ENCODE assay signal across 8 mouse cellular contexts in genomic region chr4:41677006-41677629, GRCm38 (mm10). TPM values are rescaled to one million over a fixed set of nuclear protein-coding genes. Genes with fewer than 3 reads are reported as not detected.
DNase-seq lines count a peak whose midpoint lies in the region; ATAC-seq and TF ChIP-seq lines count a peak whose summit lies in the region.

No protein-coding gene starts in this region.

- H3K4me1 ChIP-seq in forebrain, embryonic 15.5 days: peaks cover 82% of the 10 kb centered on the region

- no peaks in the 10 kb centered on the region for H3K9me3 ChIP-seq in forebrain, embryonic 15.5 days

- H3K4me2 ChIP-seq in forebrain, embryonic 15.5 days (replicated peaks): no peak overlapping the region

- no peak for TF ChIP-seq CTCF in brain, embryonic 14.5 days (IDR thresholded peaks at IDR 0.05; ENCODE audit: borderline replicate concordance, extremely low read depth, insufficient read depth, insufficient read length)

- DNase-seq in layer of hippocampus, adult 9-11 months: peak; percentile 50
- DNase-seq in layer of hippocampus, postnatal 25 days (ENCODE audit: extremely low spot score in 1 of 2, low spot score in 1 of 2): no peak
- peak; percentile 93 for DNase-seq in brain, embryonic 14.5 days (ENCODE audit: low read depth)
- peak; percentile 85 for DNase-seq in lung, postnatal 10 days
- no peak for DNase-seq in left cerebral cortex, adult 8-10 months (ENCODE audit: low spot score in 2 of 2)
- DNase-seq in spleen, adult 12 weeks (ENCODE audit: low spot score): no peak
- DNase-seq in right cerebral cortex, postnatal 25 days: no peak

- TF ChIP-seq POLR2A in brain, embryonic 14.5 days (IDR thresholded peaks at IDR 0.05; ENCODE audit: borderline replicate concordance, extremely low read depth, insufficient read depth, insufficient read length, poor library complexity, severe bottlenecking): no peak

- no peak overlapping the region for H3K4me3 ChIP-seq in forebrain, embryonic 15.5 days

- no peak overlapping the region for H3K9ac ChIP-seq in forebrain, embryonic 15.5 days (replicated peaks)

- peak overlapping the region; percentile 58 for H3K27ac ChIP-seq in forebrain, embryonic 15.5 days (replicated peaks)

- peak; percentile 41; the same call in 1 of the 2 replicates for ATAC-seq in forebrain, embryonic 15.5 days (replicated peaks)

- WGBS in forebrain, embryonic 15.5 days: 27% methylated on average over 12 of the region's 13 CpGs

- H3K27me3 ChIP-seq in forebrain, embryonic 15.5 days: no peaks in the 10 kb centered on the region

- no peaks in the 10 kb centered on the region for H3K36me3 ChIP-seq in forebrain, embryonic 15.5 days

RNA-seq across cellular contexts. Expression of gene Cntfr, which starts 19.8 kb away (rescaled TPM):
- total RNA-seq in layer of hippocampus, postnatal 25 days (2021): 10 to 100 TPM; 89.6 to 96.1 TPM
- 62.2 and 109 TPM in 2 replicates for polyA plus RNA-seq in brain, embryonic 14.5 days (2012; rRNA removed)
- 15.8 and 16.6 TPM in 2 replicates for polyA plus RNA-seq in forebrain, embryonic 15.5 days (2015; fragmentation: Nextera tagmentation; extraction: Ambion mirVana)
- 100 to 1,000 TPM in 3 of 4 experiments, 10 to 100 TPM in 1; 96.7 to 125 (median 111) TPM for total RNA-seq in left cerebral cortex, adult 8-10 months (2022)

RNA-seq across cellular contexts. Expression of gene Il11ra1, which starts 22.7 kb away (rescaled TPM):
- total RNA-seq in layer of hippocampus, postnatal 25 days (2021): 10 to 100 TPM; 40.0 to 44.8 TPM
- 31.3 and 32.5 TPM in 2 replicates for polyA plus RNA-seq in brain, embryonic 14.5 days (2012; rRNA removed)
- 23.8 and 26.4 TPM in 2 replicates for polyA plus RNA-seq in forebrain, embryonic 15.5 days (2015; fragmentation: Nextera tagmentation; extraction: Ambion mirVana)
- total RNA-seq in left cerebral cortex, adult 8-10 months (2022): 10 to 100 TPM; 31.6 to 45.5 (median 38.1) TPM

RNA-seq across cellular contexts. Expression of gene Rpp25l, which starts 36.2 kb away (rescaled TPM):
- 10 to 100 TPM; 27.7 to 33.6 TPM for total RNA-seq in layer of hippocampus, postnatal 25 days (2021)
- 53.9 and 79.7 TPM in 2 replicates for polyA plus RNA-seq in brain, embryonic 14.5 days (2012; rRNA removed)
- polyA plus RNA-seq in forebrain, embryonic 15.5 days (2015; fragmentation: Nextera tagmentation; extraction: Ambion mirVana): 58.0 and 70.0 TPM in 2 replicates
- total RNA-seq in left cerebral cortex, adult 8-10 months (2022): 10 to 100 TPM; 28.4 to 33.9 (median 30.0) TPM

RNA-seq across cellular contexts. Expression of gene Enho, which starts 37.0 kb away (rescaled TPM):
- 10 to 100 TPM; 62.1 to 66.9 TPM for total RNA-seq in layer of hippocampus, postnatal 25 days (2021)
- polyA plus RNA-seq in brain, embryonic 14.5 days (2012; rRNA removed): 124 and 147 TPM in 2 replicates
- polyA plus RNA-seq in forebrain, embryonic 15.5 days (2015; fragmentation: Nextera tagmentation; extraction: Ambion mirVana): 58.3 and 66.4 TPM in 2 replicates
- 10 to 100 TPM; 55.3 to 62.7 (median 59.3) TPM for total RNA-seq in left cerebral cortex, adult 8-10 months (2022)

RNA-seq across cellular contexts. Expression of gene Dctn3, which starts 45.9 kb away (rescaled TPM):
- total RNA-seq in layer of hippocampus, postnatal 25 days (2021): 100 to 1,000 TPM; 149 to 172 TPM
- polyA plus RNA-seq in brain, embryonic 14.5 days (2012; rRNA removed): 157 and 186 TPM in 2 replicates
- 304 and 307 TPM in 2 replicates for polyA plus RNA-seq in forebrain, embryonic 15.5 days (2015; fragmentation: Nextera tagmentation; extraction: Ambion mirVana)
- 100 to 1,000 TPM; 158 to 167 (median 165) TPM for total RNA-seq in left cerebral cortex, adult 8-10 months (2022)

Comparison
In these comparisons a context has a peak if more than half of its experiments do, and no peak if none do; other contexts are left out.
1. DNase-seq: peak in layer of hippocampus, adult 9-11 months (single experiment), brain, embryonic 14.5 days (single experiment) and lung, postnatal 10 days (single experiment); none in layer of hippocampus, postnatal 25 days (0 of 2), left cerebral cortex, adult 8-10 months (0 of 2), spleen, adult 12 weeks (single experiment) and right cerebral cortex, postnatal 25 days (single experiment).